Mouse (Mus musculus): ENCODE measurements around the gene Rgs6. TPM values are rescaled to one million over a fixed set of nuclear protein-coding genes. Genes with fewer than 3 reads are reported as not detected.

Gene Rgs6
- polyA plus RNA-seq, 1 experiment: 0.58 TPM

- H3K9ac ChIP-seq (ENCODE audit: low read depth, poor library complexity, severe bottlenecking): no peak overlapping the region
Measured at GRCm38 (mm10) chr12:83004014-83004682, 416.1 kb downstream of the Rgs6 start.

GRCm38 (mm10) chr12:83011056-83011565, 423.0 kb downstream of the Rgs6 start:
- TF ChIP-seq POLR2A (IDR thresholded peaks at IDR 0.05; ENCODE audit: insufficient read depth, low read length) (no peak), CTCF (IDR thresholded peaks at IDR 0.05; ENCODE audit: low read depth, low read length) (no peak), EP300 (IDR thresholded peaks at IDR 0.05; ENCODE audit: insufficient read depth, low read depth, low read length) (no peak)
- Histone ChIP-seq H3K36me3 (ENCODE audit: control insufficient read depth, insufficient read depth, low read length, poor library complexity, severe bottlenecking) (no peaks in the 10 kb centered on the region), H3K4me1 (ENCODE audit: control insufficient read depth, insufficient read depth, low read length) (no peaks in the 10 kb centered on the region), H3K4me3 (ENCODE audit: low read depth, low read length) (no peak overlapping the region), H3K27me3 (ENCODE audit: control insufficient read depth, insufficient read depth, low read length, poor library complexity, severe bottlenecking) (no peaks in the 10 kb centered on the region), H3K27ac (ENCODE audit: insufficient read depth, low read length) (no peak overlapping the region), H3K9ac (ENCODE audit: low read depth, poor library complexity, severe bottlenecking) (no peak overlapping the region), H3K9me3 (replicated peaks; ENCODE audit: control insufficient read depth, insufficient read depth, low read length, poor library complexity, severe bottlenecking) (no peaks in the 10 kb centered on the region)

More at GRCm38 (mm10) chr12:83004014-83004682, 416.1 kb downstream of the Rgs6 start:
- no peak overlapping the region for H3K27ac ChIP-seq (ENCODE audit: insufficient read depth, low read length)
- H3K9me3 ChIP-seq (replicated peaks; ENCODE audit: control insufficient read depth, insufficient read depth, low read length, poor library complexity, severe bottlenecking): no peaks in the 10 kb centered on the region
- no peak for TF ChIP-seq EP300 (IDR thresholded peaks at IDR 0.05; ENCODE audit: insufficient read depth, low read depth, low read length)
- no peak for TF ChIP-seq CTCF (IDR thresholded peaks at IDR 0.05; ENCODE audit: low read depth, low read length)
- TF ChIP-seq POLR2A (IDR thresholded peaks at IDR 0.05; ENCODE audit: insufficient read depth, low read length): no peak
- no peaks in the 10 kb centered on the region for H3K36me3 ChIP-seq (ENCODE audit: control insufficient read depth, insufficient read depth, low read length, poor library complexity, severe bottlenecking)
- H3K27me3 ChIP-seq (ENCODE audit: control insufficient read depth, insufficient read depth, low read length, poor library complexity, severe bottlenecking): no peaks in the 10 kb centered on the region
- no peaks in the 10 kb centered on the region for H3K4me1 ChIP-seq (ENCODE audit: control insufficient read depth, insufficient read depth, low read length)
- no peak overlapping the region for H3K4me3 ChIP-seq (ENCODE audit: low read depth, low read length)

GRCm38 (mm10) chr12:83013918-83014691, 426.0 kb downstream of the Rgs6 start:
- no peaks in the 10 kb centered on the region for H3K27me3 ChIP-seq (ENCODE audit: control insufficient read depth, insufficient read depth, low read length, poor library complexity, severe bottlenecking)
- no peaks in the 10 kb centered on the region for H3K36me3 ChIP-seq (ENCODE audit: control insufficient read depth, insufficient read depth, low read length, poor library complexity, severe bottlenecking)
- H3K9me3 ChIP-seq (replicated peaks; ENCODE audit: control insufficient read depth, insufficient read depth, low read length, poor library complexity, severe bottlenecking): no peaks in the 10 kb centered on the region
- no peak overlapping the region for H3K9ac ChIP-seq (ENCODE audit: low read depth, poor library complexity, severe bottlenecking)
- TF ChIP-seq CTCF (IDR thresholded peaks at IDR 0.05; ENCODE audit: low read depth, low read length) (no peak), POLR2A (IDR thresholded peaks at IDR 0.05; ENCODE audit: insufficient read depth, low read length) (no peak), EP300 (IDR thresholded peaks at IDR 0.05; ENCODE audit: insufficient read depth, low read depth, low read length) (no peak)
- H3K4me1 ChIP-seq (ENCODE audit: control insufficient read depth, insufficient read depth, low read length): no peaks in the 10 kb centered on the region
- no peak overlapping the region for H3K4me3 ChIP-seq (ENCODE audit: low read depth, low read length)
- no peak overlapping the region for H3K27ac ChIP-seq (ENCODE audit: insufficient read depth, low read length)

- no peaks in the 10 kb centered on the region for H3K36me3 ChIP-seq (ENCODE audit: control insufficient read depth, insufficient read depth, low read length, poor library complexity, severe bottlenecking)
- H3K27me3 ChIP-seq (ENCODE audit: control insufficient read depth, insufficient read depth, low read length, poor library complexity, severe bottlenecking): no peaks in the 10 kb centered on the region
Measured at GRCm38 (mm10) chr12:83014848-83015247, 426.8 kb downstream of the Rgs6 start.

GRCm38 (mm10) chr12:83015366-83015765, 427.3 kb downstream of the Rgs6 start:
- Histone ChIP-seq H3K9me3 (replicated peaks; ENCODE audit: control insufficient read depth, insufficient read depth, low read length, poor library complexity, severe bottlenecking) (no peaks in the 10 kb centered on the region), H3K4me3 (ENCODE audit: low read depth, low read length) (no peak overlapping the region), H3K9ac (ENCODE audit: low read depth, poor library complexity, severe bottlenecking) (no peak overlapping the region)

More at GRCm38 (mm10) chr12:83014848-83015247, 426.8 kb downstream of the Rgs6 start:
- Histone ChIP-seq H3K4me1 (ENCODE audit: control insufficient read depth, insufficient read depth, low read length) (no peaks in the 10 kb centered on the region), H3K9ac (ENCODE audit: low read depth, poor library complexity, severe bottlenecking) (no peak overlapping the region), H3K27ac (ENCODE audit: insufficient read depth, low read length) (no peak overlapping the region), H3K9me3 (replicated peaks; ENCODE audit: control insufficient read depth, insufficient read depth, low read length, poor library complexity, severe bottlenecking) (no peaks in the 10 kb centered on the region), H3K4me3 (ENCODE audit: low read depth, low read length) (no peak overlapping the region)
- TF ChIP-seq CTCF (IDR thresholded peaks at IDR 0.05; ENCODE audit: low read depth, low read length) (no peak), POLR2A (IDR thresholded peaks at IDR 0.05; ENCODE audit: insufficient read depth, low read length) (no peak), EP300 (IDR thresholded peaks at IDR 0.05; ENCODE audit: insufficient read depth, low read depth, low read length) (no peak)

More at GRCm38 (mm10) chr12:83015366-83015765, 427.3 kb downstream of the Rgs6 start:
- H3K27ac ChIP-seq (ENCODE audit: insufficient read depth, low read length): no peak overlapping the region
- no peaks in the 10 kb centered on the region; the same call in 1 of the 2 replicates for H3K27me3 ChIP-seq (ENCODE audit: control insufficient read depth, insufficient read depth, low read length, poor library complexity, severe bottlenecking)
- no peaks in the 10 kb centered on the region for H3K4me1 ChIP-seq (ENCODE audit: control insufficient read depth, insufficient read depth, low read length)
- no peak for TF ChIP-seq POLR2A (IDR thresholded peaks at IDR 0.05; ENCODE audit: insufficient read depth, low read length)
- no peak for TF ChIP-seq EP300 (IDR thresholded peaks at IDR 0.05; ENCODE audit: insufficient read depth, low read depth, low read length)
- TF ChIP-seq CTCF (IDR thresholded peaks at IDR 0.05; ENCODE audit: low read depth, low read length): no peak
- H3K36me3 ChIP-seq (ENCODE audit: control insufficient read depth, insufficient read depth, low read length, poor library complexity, severe bottlenecking): no peaks in the 10 kb centered on the region

All from ES-Bruce4 (cell line).